Mouse (Mus musculus): ENCODE results near the gene Gm43638. TPM values are rescaled to one million over a fixed set of nuclear protein-coding genes. Genes with fewer than 3 reads are reported as not detected.
"Not testable (repeated sequence)": the region's sequence is repeated elsewhere in the genome, so short reads cannot be mapped to it uniquely, and the experiment has no call there.

Gm43638 gene
- polyA plus RNA-seq, 1 experiment from 2014 or later = not detected

GRCm38 (mm10) chr5:87456216-87456850 is 30.3 kb downstream of the Gm43638 start:
- no peaks in the 10 kb centered on the region for H3K27me3 ChIP-seq (replicated peaks)
- WGBS = 80% methylated on average over 3 of the region's 3 CpGs
- ATAC-seq (ENCODE audit: insufficient read depth, low FRiP score, low read depth) = no peak
- H3K27ac ChIP-seq = no peak overlapping the region
- H3K4me3 ChIP-seq (replicated peaks) = no peak overlapping the region
- H3K9ac ChIP-seq = no peak overlapping the region
- no peak overlapping the region for H3K4me2 ChIP-seq
- H3K4me1 ChIP-seq = no peaks in the 10 kb centered on the region
- no peaks in the 10 kb centered on the region for H3K36me3 ChIP-seq
- H3K9me3 ChIP-seq = no peaks in the 10 kb centered on the region

- H3K4me2 ChIP-seq = no peak overlapping the region
- no peak for ATAC-seq (ENCODE audit: insufficient read depth, low FRiP score, low read depth)
- no peaks in the 10 kb centered on the region for H3K36me3 ChIP-seq
- H3K27ac ChIP-seq = no peak overlapping the region
- no peaks in the 10 kb centered on the region for H3K4me1 ChIP-seq
- H3K4me3 ChIP-seq (replicated peaks) = no peak overlapping the region
- no peaks in the 10 kb centered on the region for H3K9me3 ChIP-seq
- H3K9ac ChIP-seq = no peak overlapping the region
- H3K27me3 ChIP-seq (replicated peaks) = no peaks in the 10 kb centered on the region
Measured at GRCm38 (mm10) chr5:87455519-87455918, 31.1 kb downstream of the Gm43638 start.

DNA sequence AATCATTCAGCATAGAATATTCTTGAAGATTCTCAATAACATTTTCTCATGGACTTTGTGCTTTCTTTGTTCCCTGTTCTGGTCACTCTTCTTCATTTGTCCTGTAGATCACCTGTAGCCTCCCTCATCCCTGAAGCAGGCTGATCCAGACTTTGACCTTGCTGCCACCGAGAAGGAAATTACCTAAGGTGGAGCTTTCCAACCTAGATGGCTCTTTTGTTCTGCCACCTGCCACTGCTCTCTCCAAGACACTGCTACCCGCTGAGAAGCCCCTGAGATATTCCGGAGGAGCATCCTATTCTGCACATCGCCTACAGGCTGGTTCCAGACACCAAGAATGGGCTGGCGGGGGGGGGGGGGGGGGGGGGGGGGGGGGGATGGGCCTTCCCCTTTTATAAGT is 34.1 kb downstream of the Gm43638 start:
- H3K4me2 ChIP-seq; ATAC-seq (ENCODE audit: insufficient read depth, low FRiP score, low read depth); H3K27me3 ChIP-seq (replicated peaks); H3K4me1 ChIP-seq; H3K9me3 ChIP-seq; H3K9ac ChIP-seq; H3K4me3 ChIP-seq (replicated peaks); H3K36me3 ChIP-seq; H3K27ac ChIP-seq: not testable (repeated sequence)
- 88% methylated on average over 4 of the region's 5 CpGs for WGBS

- H3K9ac ChIP-seq = no peak overlapping the region
- no peaks in the 10 kb centered on the region for H3K27me3 ChIP-seq (replicated peaks)
- no peaks in the 10 kb centered on the region for H3K9me3 ChIP-seq
- peak; percentile 43; the same call in 1 of the 2 replicates for ATAC-seq (ENCODE audit: insufficient read depth, low FRiP score, low read depth)
- no peaks in the 10 kb centered on the region for H3K36me3 ChIP-seq
- no peaks in the 10 kb centered on the region for H3K4me1 ChIP-seq
- no peak overlapping the region for H3K27ac ChIP-seq
- 36% methylated on average over 3 of the region's 3 CpGs for WGBS
- no peak overlapping the region for H3K4me3 ChIP-seq (replicated peaks)
- H3K4me2 ChIP-seq = no peak overlapping the region
Measured at GRCm38 (mm10) chr5:87436264-87436663, 50.3 kb downstream of the Gm43638 start.

- no peak overlapping the region for H3K9ac ChIP-seq
- H3K4me3 ChIP-seq (replicated peaks) = no peak overlapping the region
- no peaks in the 10 kb centered on the region for H3K27me3 ChIP-seq (replicated peaks)
- H3K4me2 ChIP-seq = no peak overlapping the region
- no peaks in the 10 kb centered on the region for H3K4me1 ChIP-seq
- no peaks in the 10 kb centered on the region for H3K9me3 ChIP-seq
- no peaks in the 10 kb centered on the region for H3K36me3 ChIP-seq
- 80% methylated on average over 3 of the region's 3 CpGs for WGBS
- ATAC-seq (ENCODE audit: insufficient read depth, low FRiP score, low read depth) = no peak
- H3K27ac ChIP-seq = no peak overlapping the region
Measured at GRCm38 (mm10) chr5:87425676-87426075, 60.9 kb downstream of the Gm43638 start.

GRCm38 (mm10) chr5:87424041-87424440 is 62.6 kb downstream of the Gm43638 start, which contains the start of gene Ugt2b38:
Ugt2b38 (minus strand) TSS chr5:87424203.
- H3K27ac ChIP-seq = not testable (repeated sequence)
- 91% methylated on average over 1 of the region's 2 CpGs for WGBS

More at GRCm38 (mm10) chr5:87424041-87424440, 62.6 kb downstream of the Gm43638 start, which contains the start of gene Ugt2b38:
- not testable (repeated sequence) for H3K4me2 ChIP-seq; H3K4me1 ChIP-seq; H3K4me3 ChIP-seq (replicated peaks); H3K9ac ChIP-seq; H3K9me3 ChIP-seq; H3K27me3 ChIP-seq (replicated peaks); ATAC-seq (ENCODE audit: insufficient read depth, low FRiP score, low read depth); H3K36me3 ChIP-seq

Other genes with a start within 250 kb of the Gm43638 start
- not detected in 2 replicates for gene Ugt2b37, start 232.0 kb downstream of the Gm43638 start, polyA plus RNA-seq (2015; fragmentation: Nextera tagmentation; extraction: Ambion mirVana)
- gene Ugt2a3, start 149.6 kb downstream of the Gm43638 start, polyA plus RNA-seq (2015; fragmentation: Nextera tagmentation; extraction: Ambion mirVana) = 0.37 and 0.77 TPM in 2 replicates
- not detected in 2 replicates for gene Ugt2b38, start 62.6 kb downstream of the Gm43638 start, polyA plus RNA-seq (2015; fragmentation: Nextera tagmentation; extraction: Ambion mirVana)
- gene Ugt2a2, start 4.5 kb downstream of the Gm43638 start, polyA plus RNA-seq (2015; fragmentation: Nextera tagmentation; extraction: Ambion mirVana) = not detected in 2 replicates
- gene Ugt2a1, start 4.1 kb upstream of the Gm43638 start, polyA plus RNA-seq (2015; fragmentation: Nextera tagmentation; extraction: Ambion mirVana) = not detected in 2 replicates
- gene Sult1b1, start 51.4 kb upstream of the Gm43638 start, polyA plus RNA-seq (2015; fragmentation: Nextera tagmentation; extraction: Ambion mirVana) = 17.8 and 19.0 TPM in 2 replicates
- gene Sult1d1, start 82.2 kb upstream of the Gm43638 start, polyA plus RNA-seq (2015; fragmentation: Nextera tagmentation; extraction: Ambion mirVana) = 30.7 and 39.2 TPM in 2 replicates
- 0.14 TPM in 1 of 2 replicates, not detected in the other for gene Sult1e1, start 104.8 kb upstream of the Gm43638 start, polyA plus RNA-seq (2015; fragmentation: Nextera tagmentation; extraction: Ambion mirVana)
- gene Csn1s1, start 179.4 kb upstream of the Gm43638 start, polyA plus RNA-seq (2015; fragmentation: Nextera tagmentation; extraction: Ambion mirVana) = not detected in 2 replicates
- not detected in 2 replicates for gene Csn2, start 212.8 kb upstream of the Gm43638 start, polyA plus RNA-seq (2015; fragmentation: Nextera tagmentation; extraction: Ambion mirVana)

Data from stomach, embryonic 15.5 days (tissue).